Mouse (Mus musculus) lung, embryonic 16.5 days (tissue): ENCODE data around the gene Fbxo46. TPM values are rescaled to one million over a fixed set of nuclear protein-coding genes. Genes with fewer than 3 reads are reported as not detected.

Experiments
- ATAC-seq: fragments of 200-750 bp; cut with Nextera tagmentation; 2 replicates; pipeline ENCODE4 v1.8.0; 2017; ENCODE audit warnings: low read depth, mild to moderate bottlenecking, moderate library complexity
- H3K27ac ChIP-seq: fragments of 300-500 bp; sonication (generic); 2 replicates; pipeline ENCODE4 v1.5.1; 2014; ENCODE audit warnings: mild to moderate bottlenecking, control low read depth, low read length
- H3K27me3 ChIP-seq: fragments of 300-500 bp; sonication (generic); 2 replicates; pipeline ENCODE4 v1.6.1; 2014; ENCODE audit warnings: low read depth, low read length, mixed read lengths; ENCODE audit not compliant: control insufficient read depth, insufficient read depth
- H3K36me3 ChIP-seq: fragments of 300-500 bp; sonication (generic); 2 replicates; pipeline ENCODE4 v1.6.1; 2014; ENCODE audit warnings: low read length; ENCODE audit not compliant: control insufficient read depth, insufficient read depth
- H3K4me1 ChIP-seq: fragments of 300-500 bp; sonication (generic); replicated peaks from 2 replicates; pipeline ENCODE4 v1.6.1; 2014; ENCODE audit warnings: low read length, mixed read lengths; ENCODE audit not compliant: control insufficient read depth, insufficient read depth
- H3K4me2 ChIP-seq: fragments of 300-500 bp; sonication (generic); 2 replicates; pipeline ENCODE4 v1.6.1; 2014; ENCODE audit warnings: low read depth, low read length, control low read depth
- H3K4me3 ChIP-seq: fragments of 300-500 bp; sonication (generic); 2 replicates; pipeline ENCODE4 v1.5.1; 2014; ENCODE audit warnings: mild to moderate bottlenecking, low read length, control low read depth
- H3K9ac ChIP-seq: fragments of 300-500 bp; sonication (generic); 2 replicates; pipeline ENCODE4 v1.6.1; 2014; ENCODE audit warnings: low read length, control low read depth
- H3K9me3 ChIP-seq: fragments of 300-500 bp; sonication (generic); 2 replicates; pipeline ENCODE4 v1.6.1; 2016; ENCODE audit warnings: low read length; ENCODE audit not compliant: control insufficient read depth
- WGBS: fragments of 180-500 bp; shearing (Covaris S2); extraction: QIAGEN DNeasy Blood & Tissue Kit; methylation state at CpG from one replicate; pipeline ENCODE4 v1.1.7; 2014; 5-methylcytosine and 5-hydroxymethylcytosine counted together
- polyA plus RNA-seq: library from polyadenylated mRNA; unstranded; fragments of >200 nt; fragmentation: Nextera tagmentation; extraction: Ambion mirVana; gene quantifications from 2 replicates; pipeline ENCODE4 v1.2.1, GENCODE M21; 2015

The Fbxo46 gene
- polyA plus RNA-seq, 1 experiment from 2014 or later = 16.3 TPM

- H3K36me3 ChIP-seq = peaks cover 43% of the 10 kb centered on the region
- ATAC-seq = no peak
Measured at GRCm38 (mm10) chr7:19080451-19080950, 39.2 kb upstream of the Fbxo46 start.

GRCm38 (mm10) chr7:19082171-19082570 lies 37.5 kb upstream of the Fbxo46 start:
- no peak for ATAC-seq
- H3K27me3 ChIP-seq = no peaks in the 10 kb centered on the region
- no peak overlapping the region for H3K9ac ChIP-seq
- H3K4me2 ChIP-seq = no peak overlapping the region
- H3K27ac ChIP-seq = peak overlapping the region; percentile 55
- WGBS = 76% methylated on average over 4 of the region's 4 CpGs
- H3K4me1 ChIP-seq = peaks cover 53% of the 10 kb centered on the region
- no peaks in the 10 kb centered on the region for H3K9me3 ChIP-seq
- H3K36me3 ChIP-seq = peaks cover 43% of the 10 kb centered on the region
- no peak overlapping the region for H3K4me3 ChIP-seq

More at GRCm38 (mm10) chr7:19080451-19080950, 39.2 kb upstream of the Fbxo46 start:
- Histone ChIP-seq H3K27ac (no peak overlapping the region), H3K9ac (no peak overlapping the region), H3K4me2 (no peak overlapping the region), H3K27me3 (no peaks in the 10 kb centered on the region), H3K4me1 (peaks cover 52% of the 10 kb centered on the region), H3K4me3 (no peak overlapping the region), H3K9me3 (no peaks in the 10 kb centered on the region)
- 84% methylated on average over 19 of the region's 19 CpGs for WGBS

GRCm38 (mm10) chr7:19083096-19083495 lies 36.6 kb upstream of the Fbxo46 start:
- ATAC-seq = peak; percentile 29; the same call in 1 of the 2 replicates
- H3K27ac ChIP-seq = peak overlapping the region; percentile 55

GRCm38 (mm10) chr7:19083701-19084100 lies 36.0 kb upstream of the Fbxo46 start, which contains the start of gene Dmpk:
Dmpk (plus strand) TSS chr7:19083849.
- H3K4me1 ChIP-seq = peaks cover 44% of the 10 kb centered on the region
- peak within 1 kb of the TSS; percentile 45 for H3K4me3 ChIP-seq
- 33% methylated on average over 10 of the region's 10 CpGs for WGBS
- peaks cover 34% of the 10 kb centered on the region for H3K36me3 ChIP-seq
- peak within 1 kb of the TSS; percentile 49 for H3K4me2 ChIP-seq
- peak within 1 kb of the TSS; percentile 55 for H3K27ac ChIP-seq
- no peaks in the 10 kb centered on the region for H3K27me3 ChIP-seq
- peak; percentile 63 for ATAC-seq
- H3K9me3 ChIP-seq = no peaks in the 10 kb centered on the region
- H3K9ac ChIP-seq = peak within 1 kb of the TSS; percentile 69

More at GRCm38 (mm10) chr7:19083096-19083495, 36.6 kb upstream of the Fbxo46 start:
- H3K36me3 ChIP-seq = peaks cover 40% of the 10 kb centered on the region
- no peak overlapping the region; the same call in 1 of the 2 replicates for H3K4me3 ChIP-seq
- peak overlapping the region; percentile 35; the same call in 1 of the 2 replicates for H3K9ac ChIP-seq
- H3K27me3 ChIP-seq = no peaks in the 10 kb centered on the region
- WGBS = 33% methylated on average over 6 of the region's 6 CpGs
- H3K4me1 ChIP-seq = peaks cover 44% of the 10 kb centered on the region
- no peak overlapping the region; the same call in 1 of the 2 replicates for H3K4me2 ChIP-seq
- H3K9me3 ChIP-seq = no peaks in the 10 kb centered on the region

- Histone ChIP-seq H3K4me3 (peak overlapping the region; percentile 45), H3K4me2 (peak overlapping the region; percentile 49), H3K36me3 (peaks cover 32% of the 10 kb centered on the region), H3K4me1 (peaks cover 44% of the 10 kb centered on the region), H3K27me3 (no peaks in the 10 kb centered on the region), H3K27ac (peak overlapping the region; percentile 55), H3K9me3 (no peaks in the 10 kb centered on the region), H3K9ac (peak overlapping the region; percentile 69)
- ATAC-seq = no peak
- 63% methylated on average over 6 of the region's 6 CpGs for WGBS
Measured at GRCm38 (mm10) chr7:19084277-19084771, 35.3 kb upstream of the Fbxo46 start.

- peak overlapping the region; percentile 45 for H3K4me3 ChIP-seq
- H3K9ac ChIP-seq = peak overlapping the region; percentile 69
- H3K4me1 ChIP-seq = peaks cover 44% of the 10 kb centered on the region
- no peak for ATAC-seq
- peak overlapping the region; percentile 24; the same call in 1 of the 2 replicates for H3K27ac ChIP-seq
- peak overlapping the region; percentile 49 for H3K4me2 ChIP-seq
- no peaks in the 10 kb centered on the region for H3K27me3 ChIP-seq
- no peaks in the 10 kb centered on the region for H3K9me3 ChIP-seq
- WGBS = 21% methylated on average over 9 of the region's 9 CpGs
- H3K36me3 ChIP-seq = peaks cover 28% of the 10 kb centered on the region
Measured at GRCm38 (mm10) chr7:19084921-19085473, 34.7 kb upstream of the Fbxo46 start.

GRCm38 (mm10) chr7:19085495-19085894 lies 34.2 kb upstream of the Fbxo46 start:
- Histone ChIP-seq H3K4me1 (peaks cover 44% of the 10 kb centered on the region), H3K27me3 (no peaks in the 10 kb centered on the region), H3K9ac (peak overlapping the region; percentile 12), H3K4me3 (peak overlapping the region; percentile 3; the same call in 1 of the 2 replicates), H3K27ac (peak overlapping the region; percentile 4), H3K36me3 (peaks cover 24% of the 10 kb centered on the region), H3K4me2 (peak overlapping the region; percentile 49), H3K9me3 (no peaks in the 10 kb centered on the region)
- no peak for ATAC-seq
- 14% methylated on average over 6 of the region's 6 CpGs for WGBS

GRCm38 (mm10) chr7:19086042-19086441 lies 33.6 kb upstream of the Fbxo46 start:
- no peaks in the 10 kb centered on the region for H3K9me3 ChIP-seq
- H3K36me3 ChIP-seq = peaks cover 19% of the 10 kb centered on the region
- no peaks in the 10 kb centered on the region for H3K27me3 ChIP-seq
- H3K27ac ChIP-seq = no peak overlapping the region
- 0 out of 2 replicates have a peak overlapping the region, but pooled peaks have one; percentile 3 for H3K4me3 ChIP-seq
- peak; percentile 57 for ATAC-seq
- H3K9ac ChIP-seq = no peak overlapping the region
- peak overlapping the region; percentile 49 for H3K4me2 ChIP-seq
- H3K4me1 ChIP-seq = peaks cover 44% of the 10 kb centered on the region
- 8% methylated on average over 14 of the region's 14 CpGs for WGBS

- Histone ChIP-seq H3K4me2 (no peak overlapping the region), H3K4me3 (no peak overlapping the region), H3K27me3 (no peaks in the 10 kb centered on the region), H3K9ac (no peak overlapping the region), H3K9me3 (no peaks in the 10 kb centered on the region), H3K4me1 (peaks cover 44% of the 10 kb centered on the region), H3K36me3 (peaks cover 13% of the 10 kb centered on the region), H3K27ac (no peak overlapping the region)
- 81% methylated on average over 18 of the region's 18 CpGs for WGBS
- no peak for ATAC-seq
Measured at GRCm38 (mm10) chr7:19086760-19087159, 32.9 kb upstream of the Fbxo46 start.
